8 mouse cellular contexts compared by ENCODE assay signal in the genomic region with DNA sequence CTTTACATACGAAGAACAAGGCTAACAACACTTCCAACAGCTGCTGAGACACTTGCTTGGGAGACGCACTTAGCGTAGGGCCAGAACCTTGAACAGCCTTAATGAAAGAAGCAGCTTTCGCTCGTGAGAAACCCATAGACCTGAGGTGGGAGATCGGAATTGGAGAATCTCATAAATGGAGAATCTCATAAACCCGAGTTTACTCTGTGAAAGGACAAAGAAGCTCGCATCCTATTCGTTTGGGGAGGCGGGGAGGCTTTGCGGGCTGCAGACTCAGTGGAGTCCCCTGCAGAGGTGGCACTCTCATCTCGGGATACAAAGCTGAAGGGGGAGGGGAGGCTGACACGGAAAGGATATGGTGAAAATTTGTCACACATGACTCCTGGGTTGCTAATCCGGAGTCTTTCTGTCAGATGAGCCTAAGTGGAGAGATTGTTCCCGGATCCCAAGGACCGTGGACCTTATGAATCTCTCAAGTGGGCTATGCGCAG. TPM values are rescaled to one million over a fixed set of nuclear protein-coding genes. Genes with fewer than 3 reads are reported as not detected.
DNase-seq lines count a peak whose midpoint lies in the region; ATAC-seq lines count a peak whose summit lies in the region.

No protein-coding gene starts in this region.

- peak overlapping the region; percentile 98 for H3K4me2 ChIP-seq in hindbrain, embryonic 16.5 days (ENCODE audit: low read length)

- H3K9ac ChIP-seq in hindbrain, embryonic 16.5 days (ENCODE audit: low read depth, low read length) = peak overlapping the region; percentile 0; the same call in 1 of the 2 replicates

- H3K9me3 ChIP-seq in erythroblast, embryonic 14.5 days (ENCODE audit: control insufficient read depth, low read length) = no peaks in the 10 kb centered on the region
- no peaks in the 10 kb centered on the region for H3K9me3 ChIP-seq in hindbrain, embryonic 16.5 days (ENCODE audit: control insufficient read depth, low read length)

- no peak overlapping the region for H3K27ac ChIP-seq in hindbrain, embryonic 16.5 days (ENCODE audit: low read depth, low read length)

- peaks cover 1% of the 10 kb centered on the region; the same call in 1 of the 2 replicates for H3K36me3 ChIP-seq in erythroblast, embryonic 14.5 days (ENCODE audit: control insufficient read depth)
- no peaks in the 10 kb centered on the region for H3K36me3 ChIP-seq in hindbrain, embryonic 16.5 days (ENCODE audit: control insufficient read depth, insufficient read depth, low read length)

- WGBS in hindbrain, embryonic 16.5 days = 3% methylated on average over 17 of the region's 17 CpGs

- H3K27me3 ChIP-seq in erythroblast, embryonic 14.5 days (ENCODE audit: control insufficient read depth) = peaks cover 47% of the 10 kb centered on the region
- no peaks in the 10 kb centered on the region for H3K27me3 ChIP-seq in hindbrain, embryonic 16.5 days (replicated peaks; ENCODE audit: control insufficient read depth, insufficient read depth, low read length)

- H3K4me3 ChIP-seq in erythroblast, embryonic 14.5 days (replicated peaks) = peak overlapping the region; percentile 69
- H3K4me3 ChIP-seq in hindbrain, embryonic 16.5 days (ENCODE audit: low read length) = peak overlapping the region; percentile 87

- DNase-seq in embryo, embryonic 9.5 days (ENCODE audit: extremely low spot score) = peak; percentile 70
- peak; percentile 41 for DNase-seq in mesoderm, embryonic 11.5 days (ENCODE audit: low read depth, low spot score)
- DNase-seq in ovary, postnatal 14 days (ENCODE audit: low spot score) = no peak
- DNase-seq in adrenal gland, adult 2 months = no peak
- DNase-seq in right cerebral cortex, postnatal 10 days (ENCODE audit: low spot score in 2 of 2) = no peak

- peaks cover 66% of the 10 kb centered on the region for H3K4me1 ChIP-seq in erythroblast, embryonic 14.5 days (ENCODE audit: control insufficient read depth)
- H3K4me1 ChIP-seq in hindbrain, embryonic 16.5 days (ENCODE audit: control insufficient read depth, insufficient read depth, low read depth, low read length) = peaks cover 35% of the 10 kb centered on the region

- ATAC-seq in erythroblast, adult 5-6 weeks (replicated peaks; ENCODE audit: low FRiP score, poor library complexity, severe bottlenecking) = no peak
- no peak for ATAC-seq in hindbrain, embryonic 16.5 days

RNA-seq across cellular contexts. Expression of a gene that starts 1.2 kb away (rescaled TPM):
- 0.23 and 0.29 TPM in 2 replicates for polyA plus RNA-seq in erythroblast, embryonic 14.5 days (2012)
- total RNA-seq in erythroblast, adult 5-6 weeks (2015; ENCODE audit: low replicate concordance) = not detected in 2 replicates
- not detected in 2 replicates for total RNA-seq in erythroblast, adult 5-6 weeks (2017; ENCODE audit: low replicate concordance)
- polyA plus RNA-seq in hindbrain, embryonic 16.5 days (2015; fragmentation: Nextera tagmentation; extraction: Ambion mirVana) = 8.3 and 11.3 TPM in 2 replicates
- 10 to 100 TPM; 41.9 to 80.4 TPM for total RNA-seq in adrenal gland, adult 2 months (2021)
- polyA plus RNA-seq in adrenal gland, adult 2 months (2012; rRNA removed) = 50.3 and 56.3 TPM in 2 replicates

Comparison
In these comparisons a context has a peak if more than half of its experiments do, and no peak if none do; other contexts are left out.
1. DNase-seq: peak in embryo, embryonic 9.5 days (single experiment) and mesoderm, embryonic 11.5 days (single experiment); none in ovary, postnatal 14 days (single experiment), adrenal gland, adult 2 months (single experiment) and right cerebral cortex, postnatal 10 days (0 of 2).